Mouse (Mus musculus) bone marrow macrophage, adult 2 months (primary cell): ENCODE measurements around the gene Itpr1.

ENCODE experiments used
- CTCF ChIP-seq: IDR thresholded peaks from 2 replicates; pipeline ENCODE4 v1.5.1; 2012; ENCODE audit warnings: low read depth, mild to moderate bottlenecking, low read length, moderate library complexity
- POLR2A ChIP-seq: IDR thresholded peaks from 2 replicates; pipeline ENCODE4 v1.6.1; 2012; ENCODE audit warnings: mild to moderate bottlenecking, low read depth, low read length, borderline replicate concordance

- no peak for TF ChIP-seq POLR2A
- TF ChIP-seq CTCF = no peak
Observed at GRCm38 (mm10) chr6:108549495-108549935, 336.6 kb downstream of the Itpr1 start.
